Mouse (Mus musculus) lung, embryonic 14.5 days (tissue): ENCODE results near the gene Rpl11. TPM values are rescaled to one million over a fixed set of nuclear protein-coding genes. Genes with fewer than 3 reads are reported as not detected.
A peak's percentile ranks its signal among the peaks of the same experiment; 100 is the strongest.

ENCODE experiments used
- ATAC-seq: fragments of 200-750 bp; cut with Nextera tagmentation; 2 replicates; pipeline ENCODE4 v1.8.0; 2017; ENCODE audit warnings: mild to moderate bottlenecking, moderate TSS enrichment, moderate library complexity; ENCODE audit not compliant: insufficient read depth
- DNase-seq: peaks from one replicate; pipeline ENCODE4 v3.0.0-alpha.2; 2015
- H3K27ac ChIP-seq: fragments of 300-500 bp; sonication (generic); 2 replicates; pipeline ENCODE4 v1.5.1; 2014; ENCODE audit warnings: low read depth, mild to moderate bottlenecking, moderate library complexity
- H3K27me3 ChIP-seq: fragments of 300-500 bp; sonication (generic); 2 replicates; pipeline ENCODE4 v1.6.1; 2014; ENCODE audit warnings: low read length, control low read depth; ENCODE audit not compliant: insufficient read depth
- H3K36me3 ChIP-seq: fragments of 300-500 bp; sonication (generic); 2 replicates; pipeline ENCODE4 v1.6.1; 2014; ENCODE audit warnings: control low read depth; ENCODE audit not compliant: insufficient read depth
- H3K4me1 ChIP-seq: fragments of 300-500 bp; sonication (generic); 2 replicates; pipeline ENCODE4 v1.6.1; 2014; ENCODE audit warnings: antibody characterized with exemption, control low read depth; ENCODE audit not compliant: insufficient read depth
- H3K4me2 ChIP-seq: fragments of 300-500 bp; sonication (generic); 2 replicates; pipeline ENCODE4 v1.6.1; 2014; ENCODE audit warnings: mild to moderate bottlenecking
- H3K4me3 ChIP-seq: fragments of 300-500 bp; sonication (generic); 2 replicates; pipeline ENCODE4 v1.5.1; 2014; ENCODE audit warnings: low read depth, low read length
- H3K9ac ChIP-seq: fragments of 300-500 bp; sonication (generic); 2 replicates; pipeline ENCODE4 v1.6.1; 2014
- H3K9me3 ChIP-seq: fragments of 300-500 bp; sonication (generic); 2 replicates; pipeline ENCODE4 v1.6.1; 2016; ENCODE audit warnings: low read depth, low read length, control low read depth
- CTCF ChIP-seq: IDR thresholded peaks from 2 replicates; pipeline ENCODE4 v1.5.1; 2016; ENCODE audit warnings: antibody characterized with exemption, low read depth
- WGBS: fragments of 180-500 bp; shearing (Covaris S2); extraction: QIAGEN DNeasy Blood & Tissue Kit; methylation state at CpG from one replicate; pipeline ENCODE4 v1.1.7; 2014; 5-methylcytosine and 5-hydroxymethylcytosine counted together
- polyA plus RNA-seq: library from polyadenylated mRNA; unstranded; fragments of >200 nt; fragmentation: Nextera tagmentation; extraction: Ambion mirVana; gene quantifications from 2 replicates; pipeline ENCODE4 v1.2.1, GENCODE M21; 2014

Rpl11 gene
- polyA plus RNA-seq, 1 experiment from 2014 or later = 564 TPM

DNA sequence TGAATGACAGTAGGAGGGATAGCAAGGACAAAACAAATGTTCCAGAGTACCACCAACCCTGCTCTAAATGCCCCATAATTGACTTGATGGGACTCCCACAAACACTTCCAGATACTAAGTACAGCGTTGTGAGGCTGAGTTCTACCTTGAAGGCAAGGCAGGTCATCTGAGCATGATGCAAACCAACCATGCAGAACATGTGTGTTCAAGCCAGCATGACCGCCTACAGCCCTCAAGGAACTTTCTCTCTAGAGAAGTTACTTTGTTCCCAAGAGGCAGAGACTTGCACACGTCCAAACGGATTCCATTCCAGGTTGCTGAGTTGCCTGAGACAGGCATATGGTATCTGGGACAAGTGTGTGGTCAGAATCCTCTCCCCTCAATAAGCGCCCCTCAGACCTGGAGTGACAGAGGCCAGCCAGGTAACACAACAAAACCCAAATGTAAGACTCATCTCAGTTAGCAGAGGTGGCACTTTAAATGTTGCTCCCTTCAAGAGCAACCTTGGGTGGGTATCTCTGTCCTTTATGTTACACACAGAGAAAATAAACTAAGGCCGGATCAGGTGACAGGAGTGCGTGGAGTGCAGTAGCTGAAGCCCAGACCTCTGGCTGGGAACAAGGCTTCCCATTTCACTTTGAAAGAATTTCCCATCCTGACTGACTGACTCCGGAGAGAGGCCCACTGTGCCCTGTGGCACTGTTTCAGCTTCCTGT, 25.7 kb downstream of the Rpl11 start:
- no peak overlapping the region for H3K9ac ChIP-seq
- no peaks in the 10 kb centered on the region for H3K27me3 ChIP-seq
- H3K36me3 ChIP-seq = no peaks in the 10 kb centered on the region
- H3K4me1 ChIP-seq = no peaks in the 10 kb centered on the region
- no peak overlapping the region for H3K4me2 ChIP-seq
- ATAC-seq (no peak), DNase-seq (no peak)
- 63% methylated on average over 8 of the region's 8 CpGs for WGBS
- H3K27ac ChIP-seq = no peak overlapping the region
- TF ChIP-seq CTCF = no peak
- no peak overlapping the region for H3K4me3 ChIP-seq
- no peaks in the 10 kb centered on the region for H3K9me3 ChIP-seq

- Histone ChIP-seq H3K4me3 (no peak overlapping the region), H3K27me3 (no peaks in the 10 kb centered on the region), H3K9me3 (no peaks in the 10 kb centered on the region), H3K4me2 (no peak overlapping the region), H3K9ac (no peak overlapping the region), H3K36me3 (no peaks in the 10 kb centered on the region), H3K27ac (no peak overlapping the region), H3K4me1 (no peaks in the 10 kb centered on the region)
- ATAC-seq (no peak), DNase-seq (no peak)
- no peak for TF ChIP-seq CTCF
- WGBS = 68% methylated on average over 1 of the region's 1 CpGs
Observed at GRCm38 (mm10) chr4:136025350-136025749, 27.9 kb downstream of the Rpl11 start.

DNA sequence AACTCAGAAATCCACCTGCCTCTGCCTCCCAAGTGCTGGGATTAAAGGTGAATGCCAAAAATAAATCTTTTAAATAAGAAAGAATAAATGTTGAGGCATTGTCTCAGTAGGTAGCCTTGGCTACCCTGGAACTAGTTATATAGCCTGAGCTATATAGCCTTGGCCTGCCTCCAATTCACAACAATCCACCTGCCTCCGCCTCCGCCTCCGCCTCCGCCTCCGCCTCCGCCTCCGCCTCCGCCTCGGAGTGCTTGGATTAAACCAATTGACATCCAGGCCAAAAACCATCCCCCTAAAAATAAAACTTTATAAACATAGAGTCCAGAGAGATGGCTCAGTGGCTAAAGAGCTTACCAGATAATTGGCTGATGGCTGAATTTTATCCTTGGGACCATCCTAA, 30.3 kb downstream of the Rpl11 start:
- ATAC-seq (no peak), DNase-seq (no peak)
- Histone ChIP-seq H3K36me3 (no peaks in the 10 kb centered on the region), H3K9ac (no peak overlapping the region), H3K27me3 (no peaks in the 10 kb centered on the region), H3K9me3 (no peaks in the 10 kb centered on the region), H3K4me3 (no peak overlapping the region), H3K4me1 (0 out of 2 replicates have a peak, but pooled peaks cover 2% of the 10 kb centered on the region), H3K4me2 (no peak overlapping the region), H3K27ac (no peak overlapping the region)
- WGBS = 91% methylated on average over 9 of the region's 9 CpGs
- no peak for TF ChIP-seq CTCF

GRCm38 (mm10) chr4:136021549-136022047, 31.6 kb downstream of the Rpl11 start, which contains the start of gene Eloa:
Gene Eloa, minus strand, starts transcription at chr4:136021763.
- WGBS = under 1% methylated on average over 39 of the region's 48 CpGs

DNA sequence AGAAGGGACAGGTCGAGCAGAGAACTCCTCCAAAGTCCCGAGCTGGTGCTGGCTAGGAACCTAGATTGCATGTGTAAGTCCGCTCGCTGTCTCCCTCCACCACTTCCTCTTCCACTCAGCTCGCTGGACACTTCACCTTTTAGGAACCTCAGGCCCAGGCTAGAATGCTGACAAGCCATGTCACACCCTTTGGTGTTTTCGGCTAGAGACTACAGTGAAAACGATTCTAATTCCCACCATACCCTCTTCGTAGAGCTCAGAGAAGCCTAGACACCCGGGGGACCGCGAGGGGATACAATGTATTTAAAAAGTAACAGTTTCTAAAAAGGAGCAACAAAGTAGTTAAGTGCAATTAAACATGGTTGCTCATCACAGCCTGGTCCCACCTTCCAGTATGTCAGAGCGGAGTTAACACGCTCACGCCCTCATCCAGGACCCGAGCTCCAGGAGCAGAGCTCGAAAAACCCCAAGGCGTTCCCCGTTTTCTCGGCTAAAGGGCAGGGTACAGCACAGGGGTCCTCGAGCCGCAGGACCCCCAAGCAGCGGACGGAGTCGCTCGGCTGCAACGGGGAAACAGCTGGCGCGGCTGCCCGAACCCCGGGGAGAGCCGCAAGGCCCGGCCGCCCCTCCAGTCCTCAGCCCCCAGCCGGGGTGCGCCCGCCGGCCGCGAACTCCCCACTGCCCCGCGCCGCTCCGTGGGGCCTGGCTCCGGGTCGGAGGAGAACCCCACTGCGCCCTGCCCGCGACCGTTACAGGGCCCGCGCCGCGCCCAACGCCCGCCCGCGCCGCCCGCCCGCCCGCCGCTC, 32.3 kb downstream of the Rpl11 start:
- H3K4me3 ChIP-seq = peak overlapping the region; percentile 98
- H3K4me2 ChIP-seq = peak overlapping the region; percentile 86
- H3K9me3 ChIP-seq = no peaks in the 10 kb centered on the region
- no peak for TF ChIP-seq CTCF
- H3K4me1 ChIP-seq = 0 out of 2 replicates have a peak, but pooled peaks cover 2% of the 10 kb centered on the region
- peak; percentile 70 for ATAC-seq
- peak overlapping the region; percentile 76 for H3K27ac ChIP-seq
- under 1% methylated on average over 62 of the region's 62 CpGs for WGBS
- H3K9ac ChIP-seq = peak overlapping the region; percentile 96
- peak; percentile 38 for DNase-seq
- no peaks in the 10 kb centered on the region for H3K27me3 ChIP-seq
- H3K36me3 ChIP-seq = no peaks in the 10 kb centered on the region

More at GRCm38 (mm10) chr4:136021549-136022047, 31.6 kb downstream of the Rpl11 start, which contains the start of gene Eloa:
- H3K9me3 ChIP-seq = no peaks in the 10 kb centered on the region
- no peaks in the 10 kb centered on the region for H3K27me3 ChIP-seq
- peak; percentile 99 for ATAC-seq
- peak; percentile 100 for DNase-seq
- peak within 1 kb of the TSS; percentile 98 for H3K4me3 ChIP-seq
- H3K27ac ChIP-seq = peak within 1 kb of the TSS; percentile 76
- TF ChIP-seq CTCF = no peak
- 0 out of 2 replicates have a peak, but pooled peaks cover 2% of the 10 kb centered on the region for H3K4me1 ChIP-seq
- no peaks in the 10 kb centered on the region for H3K36me3 ChIP-seq
- peak within 1 kb of the TSS; percentile 96 for H3K9ac ChIP-seq
- peak within 1 kb of the TSS; percentile 86 for H3K4me2 ChIP-seq

- Histone ChIP-seq H3K4me2 (no peak overlapping the region), H3K9me3 (no peaks in the 10 kb centered on the region), H3K4me3 (no peak overlapping the region), H3K36me3 (peaks cover 32% of the 10 kb centered on the region), H3K9ac (no peak overlapping the region), H3K27me3 (no peaks in the 10 kb centered on the region), H3K27ac (no peak overlapping the region), H3K4me1 (0 out of 2 replicates have a peak, but pooled peaks cover 2% of the 10 kb centered on the region)
- no peak for TF ChIP-seq CTCF
- no peak for DNase-seq
- WGBS = 69% methylated on average over 3 of the region's 3 CpGs
- no peak for ATAC-seq
Observed at GRCm38 (mm10) chr4:136016059-136016602, 37.1 kb downstream of the Rpl11 start.

DNA sequence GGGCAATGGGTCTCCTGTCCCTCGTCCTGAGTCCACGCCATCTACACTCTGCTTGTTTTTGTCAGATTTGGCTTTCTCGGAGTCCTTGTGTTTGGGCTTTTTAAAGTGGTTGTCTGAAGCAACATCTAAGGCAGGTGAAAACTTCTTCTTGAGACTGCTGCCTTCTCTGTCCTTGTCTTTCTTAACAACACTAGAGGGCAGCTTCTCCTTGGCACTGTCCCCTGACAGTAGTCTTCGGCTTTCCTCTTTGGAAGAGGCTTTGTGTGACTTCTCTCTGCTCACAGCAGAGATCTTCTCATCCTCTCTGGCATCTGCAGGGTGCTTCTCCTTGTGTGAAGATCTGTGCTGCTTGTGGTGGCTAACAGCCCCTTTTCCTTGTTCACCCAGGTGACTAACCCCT, 42.6 kb downstream of the Rpl11 start:
- Histone ChIP-seq H3K9ac (no peak overlapping the region), H3K4me1 (no peaks in the 10 kb centered on the region), H3K27me3 (no peaks in the 10 kb centered on the region), H3K27ac (no peak overlapping the region), H3K9me3 (no peaks in the 10 kb centered on the region), H3K36me3 (peaks cover 82% of the 10 kb centered on the region), H3K4me2 (no peak overlapping the region), H3K4me3 (no peak overlapping the region)
- no peak for TF ChIP-seq CTCF
- ATAC-seq = no peak
- DNase-seq = no peak
- WGBS = 84% methylated on average over 4 of the region's 4 CpGs
